Mouse (Mus musculus) embryo, embryonic 9.5 days (tissue): ENCODE results near the gene Ttc3.
"Not testable (repeated sequence)": the region's sequence is repeated elsewhere in the genome, so short reads cannot be mapped to it uniquely, and the experiment has no call there.

Experiments used
- DNase-seq: peaks from one replicate; pipeline ENCODE4 v3.0.0-alpha.2; 2017; ENCODE audit errors: extremely low spot score

The Ttc3 gene

GRCm38 (mm10) chr16:94370173-94370914 lies at the start of gene Ttc3:
Gene Ttc3 (plus strand): TSS chr16:94370618.
- peak; percentile 95 for DNase-seq

- no peak for DNase-seq
Measured at GRCm38 (mm10) chr16:94323681-94324080, 46.7 kb upstream of the Ttc3 start.

GRCm38 (mm10) chr16:94326008-94326407 lies 44.4 kb upstream of the Ttc3 start:
- no peak for DNase-seq

- DNase-seq = peak; percentile 68
Measured at GRCm38 (mm10) chr16:94327781-94328711, 42.4 kb upstream of the Ttc3 start, which contains the start of gene Ripply3. Gene Ripply3 (plus strand): TSS chr16:94328420.

- peak; percentile 33 for DNase-seq
Measured at GRCm38 (mm10) chr16:94328881-94329867, 41.2 kb upstream of the Ttc3 start.

GRCm38 (mm10) chr16:94330429-94330828 lies 40.0 kb upstream of the Ttc3 start:
- no peak for DNase-seq

GRCm38 (mm10) chr16:94331233-94331885 lies 39.1 kb upstream of the Ttc3 start:
- no peak for DNase-seq

GRCm38 (mm10) chr16:94331886-94332252 lies 38.5 kb upstream of the Ttc3 start:
- peak; percentile 57 for DNase-seq

GRCm38 (mm10) chr16:94335656-94336055 lies 34.8 kb upstream of the Ttc3 start:
- DNase-seq = no peak

- DNase-seq = not testable (repeated sequence)
Measured at GRCm38 (mm10) chr16:94339164-94340160, 31.0 kb upstream of the Ttc3 start.

- no peak for DNase-seq
Measured at GRCm38 (mm10) chr16:94345733-94346132, 24.7 kb upstream of the Ttc3 start.

GRCm38 (mm10) chr16:94347080-94347731 lies 23.2 kb upstream of the Ttc3 start:
- DNase-seq = no peak

- no peak for DNase-seq
Measured at GRCm38 (mm10) chr16:94348779-94349178, 21.6 kb upstream of the Ttc3 start.

GRCm38 (mm10) chr16:94349588-94350286 lies 20.7 kb upstream of the Ttc3 start:
- DNase-seq = no peak

GRCm38 (mm10) chr16:94350287-94350677 lies 20.1 kb upstream of the Ttc3 start:
- DNase-seq = no peak

- DNase-seq = peak; percentile 25
Measured at GRCm38 (mm10) chr16:94354450-94354849, 16.0 kb upstream of the Ttc3 start.

GRCm38 (mm10) chr16:94356046-94356445 lies 14.4 kb upstream of the Ttc3 start:
- DNase-seq = no peak

- no peak for DNase-seq
Measured at GRCm38 (mm10) chr16:94356776-94357494, 13.5 kb upstream of the Ttc3 start.
